Mouse (Mus musculus) E14TG2a.4 (cell line): Measurements from ENCODE around the gene Slc25a54.
A peak's percentile ranks its signal among the peaks of the same experiment; 100 is the strongest.

Experiments used
- H3K27me3 ChIP-seq: 2 replicates; pipeline ENCODE4 v1.6.1; 2014; ENCODE audit warnings: low read length, control low read depth; ENCODE audit not compliant: insufficient read depth
- H3K36me3 ChIP-seq: 2 replicates; pipeline ENCODE4 v1.6.1; 2014; ENCODE audit warnings: low read length, control low read depth; ENCODE audit not compliant: insufficient read depth
- H3K4me1 ChIP-seq: replicated peaks from 2 replicates; pipeline ENCODE4 v1.6.1; 2014; ENCODE audit warnings: low read depth, low read length, control low read depth
- H3K4me3 ChIP-seq: replicated peaks from 2 replicates; pipeline ENCODE4 v1.5.1; 2014; ENCODE audit warnings: mild to moderate bottlenecking, low read length
- H3K9me3 ChIP-seq: 2 replicates; pipeline ENCODE4 v1.6.1; 2014; ENCODE audit warnings: low read length, control low read depth
- CTCF ChIP-seq: conservative IDR thresholded peaks from 2 replicates; pipeline ENCODE4 v1.5.1; 2014; ENCODE audit warnings: low read length
- NANOG ChIP-seq: IDR thresholded peaks from 2 replicates; pipeline ENCODE4 v1.6.1; 2014; ENCODE audit warnings: borderline replicate concordance, low read length, mixed read lengths
- POU5F1 ChIP-seq: IDR thresholded peaks from 2 replicates; pipeline ENCODE4 v1.6.1; 2014; ENCODE audit warnings: low read length, borderline replicate concordance

Gene Slc25a54

DNA sequence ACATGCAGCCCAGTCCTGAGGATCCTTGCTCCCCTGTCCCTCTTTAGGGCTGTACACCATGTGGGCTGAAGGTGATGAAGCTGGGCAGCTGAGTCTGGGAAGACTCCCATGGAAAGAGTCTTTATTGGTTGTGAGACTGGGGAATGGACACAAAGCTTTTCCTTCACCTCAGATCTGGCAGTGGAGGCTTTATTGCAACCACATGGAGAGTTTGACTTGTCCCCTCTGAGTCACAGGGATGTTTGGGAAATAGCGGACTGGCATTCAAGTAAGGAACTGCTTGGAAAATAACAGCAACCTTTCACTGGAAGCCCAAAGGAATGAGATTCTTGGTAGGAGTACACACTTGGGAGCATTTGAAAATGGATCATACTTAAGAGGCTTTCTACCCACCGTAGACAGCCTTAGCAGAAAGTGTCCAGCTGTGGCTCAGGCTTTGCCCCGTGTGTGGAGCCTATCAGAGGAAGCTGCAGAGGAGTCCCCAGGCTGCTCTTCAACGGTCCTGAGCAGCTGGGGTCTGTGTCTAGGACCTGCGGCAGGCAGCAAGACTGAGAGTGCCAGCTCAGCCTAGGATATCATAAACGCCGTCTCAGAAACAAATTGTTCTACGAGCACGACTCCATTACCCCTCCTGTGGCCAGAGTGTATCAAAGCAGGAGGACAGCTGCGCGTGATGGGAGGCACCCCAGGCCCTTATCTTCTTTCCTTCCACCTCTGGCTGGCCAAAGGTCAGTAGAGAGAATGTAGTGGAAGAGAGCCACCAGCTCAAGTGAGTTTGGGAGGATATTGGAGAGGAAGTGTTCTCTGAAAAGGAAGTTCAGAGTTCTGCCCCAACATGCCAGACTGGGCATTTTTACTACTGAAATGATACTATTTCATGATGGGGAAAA lies 29.0 kb upstream of the Slc25a54 start:
- Histone ChIP-seq H3K4me1 (no peaks in the 10 kb centered on the region), H3K36me3 (no peaks in the 10 kb centered on the region), H3K4me3 (no peak overlapping the region), H3K27me3 (peaks cover 7% of the 10 kb centered on the region; the same call in 1 of the 2 replicates), H3K9me3 (no peaks in the 10 kb centered on the region)
- TF ChIP-seq CTCF (no peak), POU5F1 (no peak), NANOG (no peak)

GRCm38 (mm10) chr3:109051946-109052331 lies 28.3 kb upstream of the Slc25a54 start:
- no peak for TF ChIP-seq POU5F1
- no peak for TF ChIP-seq NANOG
- no peak for TF ChIP-seq CTCF
- no peaks in the 10 kb centered on the region for H3K4me1 ChIP-seq
- H3K27me3 ChIP-seq: peaks cover 7% of the 10 kb centered on the region; the same call in 1 of the 2 replicates
- H3K36me3 ChIP-seq: no peaks in the 10 kb centered on the region
- no peak overlapping the region for H3K4me3 ChIP-seq
- no peaks in the 10 kb centered on the region for H3K9me3 ChIP-seq

- TF ChIP-seq CTCF (no peak), POU5F1 (no peak), NANOG (no peak)
- Histone ChIP-seq H3K9me3 (no peaks in the 10 kb centered on the region), H3K4me1 (no peaks in the 10 kb centered on the region), H3K27me3 (0 out of 2 replicates have a peak, but pooled peaks cover 3% of the 10 kb centered on the region), H3K4me3 (no peak overlapping the region), H3K36me3 (no peaks in the 10 kb centered on the region)
Measured at GRCm38 (mm10) chr3:109059903-109060302, 20.4 kb upstream of the Slc25a54 start.

- Histone ChIP-seq H3K4me3 (no peak overlapping the region), H3K9me3 (no peaks in the 10 kb centered on the region), H3K4me1 (no peaks in the 10 kb centered on the region), H3K36me3 (no peaks in the 10 kb centered on the region), H3K27me3 (0 out of 2 replicates have a peak, but pooled peaks cover 3% of the 10 kb centered on the region)
- TF ChIP-seq CTCF: no peak
- no peak for TF ChIP-seq NANOG
- no peak for TF ChIP-seq POU5F1
Measured at GRCm38 (mm10) chr3:109062391-109062790, 17.9 kb upstream of the Slc25a54 start.

- Histone ChIP-seq H3K36me3 (no peaks in the 10 kb centered on the region), H3K27me3 (0 out of 2 replicates have a peak, but pooled peaks cover 3% of the 10 kb centered on the region), H3K9me3 (no peaks in the 10 kb centered on the region), H3K4me1 (no peaks in the 10 kb centered on the region), H3K4me3 (no peak overlapping the region)
- TF ChIP-seq POU5F1: no peak
- peak; percentile 79 for TF ChIP-seq CTCF
Measured at GRCm38 (mm10) chr3:109062989-109063388, 17.3 kb upstream of the Slc25a54 start.

- peaks cover 14% of the 10 kb centered on the region for H3K4me1 ChIP-seq
- H3K36me3 ChIP-seq: no peaks in the 10 kb centered on the region
- no peak overlapping the region for H3K4me3 ChIP-seq
- TF ChIP-seq CTCF (no peak), NANOG (no peak), POU5F1 (no peak)
- peaks cover 5% of the 10 kb centered on the region; the same call in 1 of the 2 replicates for H3K9me3 ChIP-seq
- peaks cover 14% of the 10 kb centered on the region for H3K27me3 ChIP-seq
Measured at GRCm38 (mm10) chr3:109084418-109084817, 4.1 kb downstream of the Slc25a54 start.

- Histone ChIP-seq H3K4me3 (no peak overlapping the region), H3K36me3 (no peaks in the 10 kb centered on the region), H3K4me1 (peaks cover 14% of the 10 kb centered on the region), H3K27me3 (peaks cover 12% of the 10 kb centered on the region), H3K9me3 (peaks cover 9% of the 10 kb centered on the region; the same call in 1 of the 2 replicates)
- TF ChIP-seq NANOG (peak; percentile 76), POU5F1 (peak; percentile 59; the same call in 1 of the 2 replicates), CTCF (no peak)
Measured at GRCm38 (mm10) chr3:109088460-109088859, 8.2 kb downstream of the Slc25a54 start.

- Histone ChIP-seq H3K36me3 (no peaks in the 10 kb centered on the region), H3K4me1 (no peaks in the 10 kb centered on the region), H3K4me3 (no peak overlapping the region), H3K27me3 (no peaks in the 10 kb centered on the region), H3K9me3 (no peaks in the 10 kb centered on the region)
- no peak for TF ChIP-seq POU5F1
- TF ChIP-seq NANOG: no peak
Measured at GRCm38 (mm10) chr3:109104702-109105101, 24.4 kb downstream of the Slc25a54 start.

GRCm38 (mm10) chr3:109117136-109117535 lies 36.9 kb downstream of the Slc25a54 start:
- no peaks in the 10 kb centered on the region for H3K4me1 ChIP-seq
- TF ChIP-seq POU5F1 (no peak), CTCF (no peak), NANOG (no peak)
- no peak overlapping the region for H3K4me3 ChIP-seq
- no peaks in the 10 kb centered on the region for H3K36me3 ChIP-seq
- H3K27me3 ChIP-seq: peaks cover 13% of the 10 kb centered on the region
- peaks cover 7% of the 10 kb centered on the region for H3K9me3 ChIP-seq
